Mouse (Mus musculus) frontal cortex, adult 2 months (tissue): ENCODE measurements at regions not wholly inside any gene's neighbourhood (a gene's known extent, or its start where the extent isn't known, plus 50 kb on each side); places are given as distances from the start of the nearest gene placed in this dataset.

ENCODE experiments used
- DNase-seq, 2 experiments: peaks; one replicate each; pipeline ENCODE4 v3.0.0; 2022; ENCODE audit warnings: low spot score in 1 of 2; ENCODE audit errors: extremely low spot score in 1 of 2

GRCm38 (mm10) chr16:12359116-12359515 is 375.2 kb downstream of the Shisa9 start:
- no peak for DNase-seq

- DNase-seq = peak in 1 of 2 experiments; percentile 59
Measured at GRCm38 (mm10) chr16:12389545-12389944, 405.6 kb downstream of the Shisa9 start.

- DNase-seq = no peak
Measured at GRCm38 (mm10) chr16:12435697-12436221, 451.8 kb downstream of the Shisa9 start.

- no peak for DNase-seq
Measured at GRCm38 (mm10) chr16:12438622-12439021, 454.7 kb downstream of the Shisa9 start.

- peak; percentile 53 to 72 for DNase-seq
Measured at GRCm38 (mm10) chr16:12454791-12455190, 470.9 kb downstream of the Shisa9 start.
